ENCODE assay signal across 23 mouse cellular contexts in genomic region chr4:106092676-106093070, GRCm38 (mm10).
DNase-seq lines count a peak whose midpoint lies in the region; ATAC-seq and TF ChIP-seq lines count a peak whose summit lies in the region.
"Had no signal": no experiment of that assay in that cellular context is flagged by ENCODE, and none has a peak within 500 bp of the region (broad histone marks: within the 10 kb centered on the region; RNA-seq: fewer than 3 reads in every experiment).

No protein-coding gene starts in this region.

- peaks cover 2% of the 10 kb centered on the region; the same call in 1 of the 2 replicates for H3K9me3 ChIP-seq in kidney, embryonic 14.5 days (ENCODE audit: control insufficient read depth, low read length)
- H3K9me3 ChIP-seq in stomach, embryonic 14.5 days (ENCODE audit: control insufficient read depth, low read depth, low read length) = no peaks in the 10 kb centered on the region
- no peaks in the 10 kb centered on the region for H3K9me3 ChIP-seq in stomach, postnatal 0 days (ENCODE audit: control insufficient read depth, low read length)
- no peaks in the 10 kb centered on the region for H3K9me3 ChIP-seq in limb, embryonic 10.5 days (replicated peaks)
- H3K9me3 ChIP-seq: intestine, embryonic 15.5 days; liver, embryonic 13.5 days; midbrain, embryonic 13.5 days; neural tube, embryonic 13.5 days had no signal

- WGBS in kidney, embryonic 14.5 days = 64% methylated on average over 6 of the region's 6 CpGs
- 80% methylated on average over 6 of the region's 6 CpGs for WGBS in stomach, embryonic 14.5 days
- WGBS in stomach, postnatal 0 days = 78% methylated on average over 6 of the region's 6 CpGs
- 53% methylated on average over 6 of the region's 6 CpGs for WGBS in limb, embryonic 10.5 days

- peak; percentile 37; the same call in 1 of the 2 replicates for ATAC-seq in kidney, embryonic 14.5 days (ENCODE audit: low FRiP score, low TSS enrichment)
- ATAC-seq in stomach, embryonic 14.5 days (ENCODE audit: insufficient number of reproducible peaks, insufficient read depth, low FRiP score, low read depth) = no peak
- no peak for ATAC-seq in stomach, postnatal 0 days (ENCODE audit: low FRiP score, low TSS enrichment)
- ATAC-seq: CD4-positive, CD25-positive, alpha-beta regulatory T cell, adult 4 months; forebrain, postnatal 0 days; hindbrain, postnatal 0 days; intestine, embryonic 15.5 days; midbrain, embryonic 13.5 days had no signal

- TF ChIP-seq EP300 in stomach, postnatal 0 days (optimal IDR thresholded peaks at IDR 0.05) = no peak

- no peak overlapping the region for H3K4me3 ChIP-seq in kidney, embryonic 14.5 days (ENCODE audit: low read length)
- H3K4me3 ChIP-seq in stomach, embryonic 14.5 days (ENCODE audit: low read depth, low read length) = no peak overlapping the region
- no peak overlapping the region for H3K4me3 ChIP-seq in stomach, postnatal 0 days (ENCODE audit: low read depth, low read length)
- no peak overlapping the region; the same call in 1 of the 2 replicates for H3K4me3 ChIP-seq in limb, embryonic 10.5 days
- H3K4me3 ChIP-seq: intestine, embryonic 15.5 days; liver, embryonic 13.5 days; midbrain, embryonic 13.5 days; neural tube, embryonic 13.5 days had no signal

- TF ChIP-seq CTCF in stomach, postnatal 0 days (IDR thresholded peaks at IDR 0.05; ENCODE audit: low read depth) = no peak

- H3K4me2 ChIP-seq in kidney, embryonic 14.5 days (replicated peaks; ENCODE audit: low read depth, low read length) = no peak overlapping the region
- no peak overlapping the region for H3K4me2 ChIP-seq in stomach, embryonic 14.5 days (replicated peaks; ENCODE audit: low read depth, low read length)
- H3K4me2 ChIP-seq in stomach, postnatal 0 days (replicated peaks; ENCODE audit: low read depth) = no peak overlapping the region
- H3K4me2 ChIP-seq: intestine, embryonic 15.5 days; liver, embryonic 13.5 days; midbrain, embryonic 13.5 days; neural tube, embryonic 13.5 days had no signal

- no peaks in the 10 kb centered on the region for H3K36me3 ChIP-seq in kidney, embryonic 14.5 days (ENCODE audit: control insufficient read depth, insufficient read depth, low read length)
- no peaks in the 10 kb centered on the region for H3K36me3 ChIP-seq in stomach, embryonic 14.5 days (ENCODE audit: control insufficient read depth, insufficient read depth, low read length)
- no peaks in the 10 kb centered on the region for H3K36me3 ChIP-seq in stomach, postnatal 0 days (ENCODE audit: control insufficient read depth, insufficient read depth, low read length)
- H3K36me3 ChIP-seq in limb, embryonic 10.5 days = no peaks in the 10 kb centered on the region
- H3K36me3 ChIP-seq: intestine, embryonic 15.5 days; liver, embryonic 13.5 days; midbrain, embryonic 13.5 days; neural tube, embryonic 13.5 days had no signal

- H3K9ac ChIP-seq in kidney, embryonic 14.5 days (ENCODE audit: low read depth, low read length) = no peak overlapping the region
- H3K9ac ChIP-seq in stomach, embryonic 14.5 days (replicated peaks; ENCODE audit: low read depth, low read length) = no peak overlapping the region
- H3K9ac ChIP-seq in stomach, postnatal 0 days (ENCODE audit: low read length) = no peak overlapping the region
- H3K9ac ChIP-seq: forebrain, postnatal 0 days; intestine, embryonic 15.5 days; liver, embryonic 13.5 days; midbrain, embryonic 13.5 days; neural tube, embryonic 13.5 days had no signal

- DNase-seq in kidney, adult 8-10 months = no peak
- no peak for DNase-seq in stomach, postnatal 0 days (ENCODE audit: low spot score)
- no peak for DNase-seq in limb, embryonic 10.5 days (ENCODE audit: low spot score)
- DNase-seq in testis, postnatal 14 days (ENCODE audit: low spot score) = no peak
- no peak for DNase-seq in c-Kit-positive CD71-positive TER-119-positive erythroid progenitor cells, embryonic 14.5 days (ENCODE audit: low spot score)
- DNase-seq: cerebellum, adult 18-20 months; forebrain, postnatal 0 days; gastrocnemius, postnatal 10 days; heart, postnatal 14 days; layer of hippocampus, postnatal 36 days; liver, embryonic 13.5 days; lung, adult 2 months; right cerebral cortex, postnatal 14 days; thymus, adult 2 months; thymus, postnatal 36 days had no signal

- H3K27me3 ChIP-seq in kidney, embryonic 14.5 days (ENCODE audit: control insufficient read depth, insufficient read depth, low read length) = no peaks in the 10 kb centered on the region
- H3K27me3 ChIP-seq in stomach, embryonic 14.5 days (ENCODE audit: control insufficient read depth, insufficient read depth, low read length) = no peaks in the 10 kb centered on the region
- H3K27me3 ChIP-seq in stomach, postnatal 0 days (ENCODE audit: control insufficient read depth, insufficient read depth, low read length) = no peaks in the 10 kb centered on the region
- H3K27me3 ChIP-seq in limb, embryonic 10.5 days (ENCODE audit: low read depth, poor library complexity, severe bottlenecking) = no peaks in the 10 kb centered on the region
- H3K27me3 ChIP-seq: intestine, embryonic 15.5 days; liver, embryonic 13.5 days; midbrain, embryonic 13.5 days; neural tube, embryonic 13.5 days had no signal

- H3K27ac ChIP-seq in kidney, embryonic 14.5 days (ENCODE audit: low read depth, low read length) = peak overlapping the region; percentile 80
- H3K27ac ChIP-seq in stomach, embryonic 14.5 days (ENCODE audit: low read length) = peak overlapping the region; percentile 0; the same call in 1 of the 2 replicates
- no peak overlapping the region for H3K27ac ChIP-seq in stomach, postnatal 0 days (replicated peaks)
- H3K27ac ChIP-seq in limb, embryonic 10.5 days = peak overlapping the region; percentile 88
- H3K27ac ChIP-seq: hindbrain, postnatal 0 days; intestine, embryonic 15.5 days; liver, embryonic 13.5 days; macrophage; midbrain, embryonic 13.5 days; neural tube, embryonic 13.5 days had no signal

- peaks cover 6% of the 10 kb centered on the region for H3K4me1 ChIP-seq in kidney, embryonic 14.5 days (ENCODE audit: control insufficient read depth, insufficient read depth, low read length)
- H3K4me1 ChIP-seq in stomach, embryonic 14.5 days (ENCODE audit: control insufficient read depth, insufficient read depth, low read length) = no peaks in the 10 kb centered on the region
- H3K4me1 ChIP-seq in stomach, postnatal 0 days (replicated peaks; ENCODE audit: control insufficient read depth, insufficient read depth) = no peaks in the 10 kb centered on the region
- H3K4me1 ChIP-seq in limb, embryonic 10.5 days = peaks cover 56% of the 10 kb centered on the region
- H3K4me1 ChIP-seq: intestine, embryonic 15.5 days; liver, embryonic 13.5 days; midbrain, embryonic 13.5 days had no signal
